Mouse (Mus musculus) hindbrain, embryonic 12.5 days (tissue): ENCODE data around the gene Carm1. TPM values are rescaled to one million over a fixed set of nuclear protein-coding genes. Genes with fewer than 3 reads are reported as not detected.

Source experiments
- ATAC-seq: fragments of 200-750 bp; cut with Nextera tagmentation; 2 replicates; pipeline ENCODE4 v1.8.0; 2017; ENCODE audit warnings: moderate TSS enrichment; ENCODE audit not compliant: low FRiP score
- H3K27ac ChIP-seq: fragments of 300-500 bp; sonication (generic); 2 replicates; pipeline ENCODE4 v1.5.1; 2016; ENCODE audit warnings: mild to moderate bottlenecking
- H3K27me3 ChIP-seq: fragments of 300-500 bp; sonication (generic); 2 replicates; pipeline ENCODE4 v1.6.1; 2016; ENCODE audit warnings: mild to moderate bottlenecking
- H3K36me3 ChIP-seq: fragments of 300-500 bp; sonication (generic); 2 replicates; pipeline ENCODE4 v1.6.1; 2016; ENCODE audit warnings: mild to moderate bottlenecking
- H3K4me1 ChIP-seq: fragments of 300-500 bp; sonication (generic); 2 replicates; pipeline ENCODE4 v1.6.1; 2016
- H3K4me2 ChIP-seq: fragments of 300-500 bp; sonication (generic); replicated peaks from 2 replicates; pipeline ENCODE4 v1.6.1; 2016; ENCODE audit warnings: mild to moderate bottlenecking
- H3K4me3 ChIP-seq: fragments of 300-500 bp; sonication (generic); 2 replicates; pipeline ENCODE4 v1.5.1; 2016; ENCODE audit warnings: mild to moderate bottlenecking
- H3K9ac ChIP-seq: fragments of 300-500 bp; sonication (generic); 2 replicates; pipeline ENCODE4 v1.6.1; 2016; ENCODE audit warnings: mild to moderate bottlenecking, moderate library complexity
- H3K9me3 ChIP-seq: fragments of 300-500 bp; sonication (generic); replicated peaks from 2 replicates; pipeline ENCODE4 v1.6.1; 2016; ENCODE audit warnings: mild to moderate bottlenecking
- WGBS: fragments of 180-500 bp; shearing (Covaris S2); methylation state at CpG from one replicate; pipeline ENCODE4 v1.1.7; 2016; 5-methylcytosine and 5-hydroxymethylcytosine counted together
- polyA plus RNA-seq: library from polyadenylated mRNA; unstranded; fragments of >200 nt; fragmentation: Nextera tagmentation; extraction: Ambion mirVana; gene quantifications from 2 replicates; pipeline ENCODE4 v1.2.1, GENCODE M21; 2016

The Carm1 gene
- polyA plus RNA-seq, 1 experiment from 2014 or later: 76.7 TPM

DNA sequence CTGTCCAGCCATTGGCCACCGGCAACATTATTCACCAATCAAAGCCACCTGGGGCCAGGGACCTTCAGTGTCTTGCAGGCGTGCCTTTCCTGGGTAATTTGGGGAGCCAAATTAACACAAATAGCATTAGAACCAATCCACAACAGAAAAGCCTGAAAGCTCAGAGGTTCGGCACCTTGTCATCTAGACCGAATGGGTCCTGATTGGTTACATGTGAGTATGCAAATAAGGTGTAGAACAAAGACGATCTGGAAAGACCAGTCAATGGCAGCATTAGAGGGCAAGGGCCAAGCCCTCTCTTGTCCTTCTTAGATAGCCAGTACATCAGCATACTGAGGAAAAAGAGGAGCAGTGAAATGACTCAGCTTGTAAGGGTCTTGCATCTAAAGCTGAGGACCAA, 59.2 kb downstream of the Carm1 start:
- ATAC-seq: no peak
- 70% methylated on average over 5 of the region's 5 CpGs for WGBS

DNA sequence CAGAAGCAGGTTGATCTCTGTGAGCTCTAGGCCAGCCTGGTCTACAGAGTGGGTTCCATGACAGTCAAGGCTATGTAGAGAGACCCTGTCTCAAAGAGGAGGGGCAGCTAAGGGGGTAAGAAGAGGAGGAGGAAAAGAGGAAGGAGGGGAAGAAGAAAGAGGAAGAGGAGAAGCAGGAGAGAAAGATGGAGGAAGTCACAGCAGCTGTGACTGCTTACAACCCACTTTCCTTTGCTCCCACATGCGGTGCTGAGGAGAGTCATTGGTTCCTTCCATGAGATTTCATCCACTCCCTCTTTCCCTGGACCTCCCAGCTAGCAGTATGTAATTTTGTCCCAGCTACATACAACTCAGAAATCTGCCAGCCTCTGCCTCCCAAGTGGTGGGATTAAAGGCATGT, 60.0 kb downstream of the Carm1 start:
- ATAC-seq: no peak
- no peak overlapping the region for H3K27ac ChIP-seq
- H3K27me3 ChIP-seq: no peaks in the 10 kb centered on the region
- H3K4me2 ChIP-seq: no peak overlapping the region
- WGBS: 82% methylated on average over 1 of the region's 1 CpGs
- H3K4me3 ChIP-seq: no peak overlapping the region
- H3K9ac ChIP-seq: no peak overlapping the region
- H3K36me3 ChIP-seq: no peaks in the 10 kb centered on the region
- H3K4me1 ChIP-seq: no peaks in the 10 kb centered on the region
- no peaks in the 10 kb centered on the region for H3K9me3 ChIP-seq

More for the DNA sequence above, 59.2 kb downstream of the Carm1 start:
- no peaks in the 10 kb centered on the region for H3K9me3 ChIP-seq
- H3K4me2 ChIP-seq: no peak overlapping the region
- no peaks in the 10 kb centered on the region for H3K36me3 ChIP-seq
- H3K4me1 ChIP-seq: no peaks in the 10 kb centered on the region
- no peaks in the 10 kb centered on the region for H3K27me3 ChIP-seq
- no peak overlapping the region for H3K4me3 ChIP-seq
- H3K9ac ChIP-seq: no peak overlapping the region
- no peak overlapping the region for H3K27ac ChIP-seq

DNA sequence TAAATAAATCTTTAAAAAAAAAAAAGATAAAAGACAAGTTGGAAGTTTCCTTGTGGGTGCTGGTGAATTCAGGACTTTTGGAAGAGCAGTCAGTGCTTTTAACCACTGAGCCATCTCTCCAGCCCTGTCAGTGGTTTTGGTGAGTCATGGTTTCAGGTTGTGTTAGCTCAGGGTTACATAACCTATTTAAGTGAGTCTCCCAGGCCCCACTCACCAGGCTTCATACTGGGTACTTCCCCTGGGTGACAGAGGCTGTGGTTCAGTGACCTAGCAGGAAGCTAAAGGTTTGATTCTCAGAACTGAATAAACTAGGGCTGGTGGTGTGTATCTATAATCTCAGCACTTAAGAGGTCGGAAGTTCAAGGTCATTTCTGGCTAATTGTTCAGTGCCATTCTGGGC, 63.2 kb downstream of the Carm1 start:
- H3K36me3 ChIP-seq: no peaks in the 10 kb centered on the region
- WGBS: 86% methylated on average over 1 of the region's 1 CpGs
- H3K4me2 ChIP-seq: no peak overlapping the region
- peaks cover 3% of the 10 kb centered on the region for H3K4me1 ChIP-seq
- ATAC-seq: no peak
- no peaks in the 10 kb centered on the region for H3K9me3 ChIP-seq
- no peak overlapping the region for H3K9ac ChIP-seq
- no peak overlapping the region for H3K4me3 ChIP-seq
- H3K27me3 ChIP-seq: no peaks in the 10 kb centered on the region
- H3K27ac ChIP-seq: no peak overlapping the region

DNA sequence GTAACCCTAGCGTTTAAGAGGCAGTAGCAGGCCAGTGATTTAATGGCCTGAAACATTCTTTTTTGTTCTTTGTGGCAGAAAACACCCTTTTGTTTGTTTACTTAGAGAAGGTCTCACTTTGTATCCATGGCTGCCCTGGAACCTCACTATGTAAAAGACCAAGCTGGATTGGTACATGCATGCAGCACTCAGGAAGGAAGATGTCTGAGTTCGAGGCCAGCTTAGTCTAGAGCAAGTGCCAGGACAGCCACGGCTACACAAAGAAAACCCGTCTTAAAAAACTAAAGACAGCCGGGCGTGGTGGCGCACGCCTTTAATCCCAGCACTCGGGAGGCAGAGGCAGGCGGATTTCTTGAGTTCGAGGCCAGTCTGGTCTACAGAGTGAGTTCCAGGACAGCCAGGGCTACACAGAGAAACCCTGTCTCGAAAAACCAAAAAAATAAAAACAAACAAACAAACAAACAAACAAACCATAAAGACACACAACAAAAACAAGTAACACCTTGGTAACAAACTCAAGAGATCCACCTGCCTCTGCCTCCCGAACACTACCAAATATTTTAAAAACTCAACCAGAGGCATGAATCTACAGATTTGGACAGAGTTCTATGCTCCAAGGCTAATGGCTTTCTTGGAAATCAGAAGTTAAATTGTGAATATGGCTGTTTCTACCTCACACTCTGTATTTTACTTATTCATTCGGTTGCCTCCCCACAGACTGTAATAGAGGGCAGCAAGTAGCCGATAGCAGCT, 68.3 kb downstream of the Carm1 start:
- Histone ChIP-seq H3K4me2 (peak overlapping the region; percentile 70), H3K9ac (peak overlapping the region; percentile 70), H3K9me3 (no peaks in the 10 kb centered on the region), H3K4me3 (peak overlapping the region; percentile 63), H3K27me3 (no peaks in the 10 kb centered on the region), H3K27ac (peak overlapping the region; percentile 95), H3K4me1 (peaks cover 25% of the 10 kb centered on the region), H3K36me3 (peaks cover 3% of the 10 kb centered on the region; the same call in 1 of the 2 replicates)
- 81% methylated on average over 15 of the region's 15 CpGs for WGBS
- no peak for ATAC-seq

DNA sequence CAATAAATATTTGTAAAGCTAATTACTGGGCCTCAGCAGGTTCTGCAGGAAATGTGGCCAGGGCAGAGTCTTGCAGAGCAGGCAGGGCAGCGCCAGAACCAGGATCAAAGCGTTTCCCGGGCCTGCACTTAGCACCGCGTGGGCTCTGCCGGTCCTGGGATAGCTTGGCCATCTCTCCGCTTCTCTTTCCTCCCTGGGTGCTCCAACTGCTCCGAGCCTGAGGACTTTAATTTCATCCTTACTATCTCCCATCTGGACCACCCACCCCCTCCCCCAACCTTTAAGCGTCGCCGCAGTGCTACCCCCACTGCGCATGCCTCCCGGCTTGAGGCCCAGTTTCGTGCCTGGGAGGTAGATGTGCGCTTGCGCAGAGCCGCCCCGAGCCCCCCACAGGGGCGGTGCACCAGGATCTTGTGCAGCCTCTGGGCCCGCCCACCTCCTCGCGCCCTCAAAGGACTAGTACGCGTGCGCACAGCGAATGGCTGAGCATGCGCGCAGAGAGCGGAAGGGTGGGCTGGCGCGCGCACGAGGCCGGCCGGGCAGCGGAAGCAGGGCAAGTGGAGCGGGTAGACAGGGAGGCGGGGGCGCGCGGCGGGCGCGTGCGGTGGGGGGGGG, 69.0 kb downstream of the Carm1 start, which contains the start of gene Smarca4:
Smarca4 (plus strand) TSS at position 553 of the 615 bp plus-strand sequence.
- Histone ChIP-seq H3K4me3 (peak within 1 kb of the TSS; percentile 63), H3K9ac (peak within 1 kb of the TSS; percentile 87), H3K4me2 (peak within 1 kb of the TSS; percentile 70), H3K27ac (peak within 1 kb of the TSS; percentile 97), H3K4me1 (peaks cover 25% of the 10 kb centered on the region), H3K36me3 (peaks cover 3% of the 10 kb centered on the region; the same call in 1 of the 2 replicates), H3K27me3 (no peaks in the 10 kb centered on the region), H3K9me3 (no peaks in the 10 kb centered on the region)
- ATAC-seq: peak; percentile 96
- under 1% methylated on average over 45 of the region's 45 CpGs for whole genome bisulfite sequencing

DNA sequence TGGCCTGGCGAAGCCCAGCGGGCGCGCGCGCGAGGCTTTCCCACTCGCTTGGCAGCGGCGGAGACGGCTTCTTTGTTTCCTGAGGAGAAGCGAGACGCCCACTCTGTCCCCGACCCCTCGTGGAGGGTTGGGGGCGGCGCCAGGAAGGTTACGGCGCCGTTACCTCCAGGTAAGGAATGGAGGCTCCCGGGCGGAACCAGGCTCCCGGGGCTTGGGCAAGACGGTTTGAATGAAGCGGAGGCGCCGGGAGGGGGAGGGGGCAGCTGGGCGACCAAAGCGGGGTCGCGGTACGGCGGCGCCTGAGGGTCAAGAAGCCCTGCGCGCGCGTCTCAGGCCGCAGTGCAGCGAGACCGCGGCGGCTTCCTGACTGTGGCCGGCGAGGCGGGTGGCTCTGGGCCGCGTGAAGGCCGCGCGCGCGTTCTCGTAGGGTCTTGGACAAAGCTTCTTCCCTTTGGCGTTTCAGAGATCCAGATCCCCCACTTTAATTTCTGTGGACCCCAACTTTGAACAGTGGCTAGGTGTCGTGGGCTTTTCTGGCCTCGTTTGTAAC, 69.6 kb downstream of the Carm1 start:
- peak; percentile 86 for ATAC-seq
- peaks cover 25% of the 10 kb centered on the region for H3K4me1 ChIP-seq
- no peaks in the 10 kb centered on the region for H3K9me3 ChIP-seq
- peak overlapping the region; percentile 87 for H3K9ac ChIP-seq
- peaks cover 3% of the 10 kb centered on the region; the same call in 1 of the 2 replicates for H3K36me3 ChIP-seq
- under 1% methylated on average over 56 of the region's 57 CpGs for WGBS
- H3K27ac ChIP-seq: peak overlapping the region; percentile 97
- peak overlapping the region; percentile 70 for H3K4me2 ChIP-seq
- no peaks in the 10 kb centered on the region for H3K27me3 ChIP-seq
- peak overlapping the region; percentile 63 for H3K4me3 ChIP-seq

DNA sequence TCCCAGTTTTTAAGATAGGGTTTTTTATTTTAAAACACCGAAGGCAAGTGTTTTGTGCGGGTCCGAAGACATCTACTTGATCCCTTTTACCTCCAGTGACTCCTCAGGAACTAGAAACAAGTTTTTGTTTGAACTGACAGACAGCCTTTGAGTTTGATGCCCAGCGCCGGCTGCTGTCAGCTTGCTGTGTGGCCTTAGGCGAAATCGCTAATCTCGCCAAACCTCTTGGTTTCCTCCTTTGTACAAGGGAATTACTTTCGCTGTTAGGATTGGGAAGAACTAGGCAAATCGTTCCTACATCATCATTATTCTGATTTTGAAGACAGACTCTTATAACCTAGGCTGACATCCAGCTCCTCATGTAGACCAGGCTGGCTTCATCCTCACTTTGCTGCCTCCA, 70.4 kb downstream of the Carm1 start:
- Histone ChIP-seq H3K4me3 (peak overlapping the region; percentile 63), H3K9me3 (no peaks in the 10 kb centered on the region), H3K9ac (peak overlapping the region; percentile 87), H3K27me3 (no peaks in the 10 kb centered on the region), H3K36me3 (peaks cover 3% of the 10 kb centered on the region; the same call in 1 of the 2 replicates), H3K4me1 (peaks cover 25% of the 10 kb centered on the region), H3K4me2 (peak overlapping the region; percentile 70), H3K27ac (peak overlapping the region; percentile 97)
- ATAC-seq: no peak
- 12% methylated on average over 10 of the region's 10 CpGs for WGBS

DNA sequence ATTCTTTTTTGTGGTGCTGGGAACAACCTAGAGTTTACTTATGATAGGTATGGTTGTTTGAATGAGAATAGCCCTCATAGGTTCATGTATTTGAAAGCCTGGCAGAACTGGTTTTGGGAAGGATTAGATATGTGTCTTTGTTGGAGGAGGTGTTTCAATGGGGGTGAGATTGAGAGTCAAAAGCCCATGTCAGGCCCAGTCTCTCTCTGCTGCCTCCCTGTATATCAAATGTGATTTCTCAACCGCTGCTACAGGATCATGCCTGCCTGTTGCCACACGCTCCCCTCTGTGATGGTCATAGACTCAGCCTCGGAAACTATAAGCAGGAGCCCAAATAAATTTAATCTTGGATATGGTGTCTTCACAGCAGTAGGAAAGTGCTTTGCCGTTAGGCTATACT, 73.5 kb downstream of the Carm1 start:
- H3K4me1 ChIP-seq: peaks cover 22% of the 10 kb centered on the region
- H3K4me3 ChIP-seq: no peak overlapping the region
- no peak for ATAC-seq
- H3K4me2 ChIP-seq: no peak overlapping the region
- no peak overlapping the region for H3K9ac ChIP-seq
- H3K9me3 ChIP-seq: no peaks in the 10 kb centered on the region
- no peaks in the 10 kb centered on the region for H3K27me3 ChIP-seq
- H3K27ac ChIP-seq: no peak overlapping the region
- peaks cover 3% of the 10 kb centered on the region; the same call in 1 of the 2 replicates for H3K36me3 ChIP-seq
- WGBS: 87% methylated on average over 4 of the region's 4 CpGs

DNA sequence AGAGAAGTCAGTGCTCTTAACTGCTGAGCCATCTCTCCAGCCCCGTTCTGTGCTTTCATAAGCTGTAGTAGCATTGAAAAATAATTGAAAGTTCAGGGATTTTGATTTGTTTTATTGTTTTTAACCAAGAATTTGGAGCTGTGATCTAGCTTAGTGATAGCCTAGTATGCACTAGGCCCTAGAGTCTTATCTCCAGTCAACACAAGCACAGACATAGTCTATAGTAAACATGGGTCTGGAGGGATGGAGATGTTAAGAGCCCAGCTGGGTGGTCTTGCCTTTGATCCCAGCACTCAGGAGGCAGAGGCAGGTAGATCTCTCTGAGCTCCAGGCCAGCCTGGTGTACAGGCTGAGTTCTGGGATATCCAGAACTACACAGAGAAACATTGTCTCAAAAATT, 76.0 kb downstream of the Carm1 start:
- no peaks in the 10 kb centered on the region for H3K9me3 ChIP-seq

DNA sequence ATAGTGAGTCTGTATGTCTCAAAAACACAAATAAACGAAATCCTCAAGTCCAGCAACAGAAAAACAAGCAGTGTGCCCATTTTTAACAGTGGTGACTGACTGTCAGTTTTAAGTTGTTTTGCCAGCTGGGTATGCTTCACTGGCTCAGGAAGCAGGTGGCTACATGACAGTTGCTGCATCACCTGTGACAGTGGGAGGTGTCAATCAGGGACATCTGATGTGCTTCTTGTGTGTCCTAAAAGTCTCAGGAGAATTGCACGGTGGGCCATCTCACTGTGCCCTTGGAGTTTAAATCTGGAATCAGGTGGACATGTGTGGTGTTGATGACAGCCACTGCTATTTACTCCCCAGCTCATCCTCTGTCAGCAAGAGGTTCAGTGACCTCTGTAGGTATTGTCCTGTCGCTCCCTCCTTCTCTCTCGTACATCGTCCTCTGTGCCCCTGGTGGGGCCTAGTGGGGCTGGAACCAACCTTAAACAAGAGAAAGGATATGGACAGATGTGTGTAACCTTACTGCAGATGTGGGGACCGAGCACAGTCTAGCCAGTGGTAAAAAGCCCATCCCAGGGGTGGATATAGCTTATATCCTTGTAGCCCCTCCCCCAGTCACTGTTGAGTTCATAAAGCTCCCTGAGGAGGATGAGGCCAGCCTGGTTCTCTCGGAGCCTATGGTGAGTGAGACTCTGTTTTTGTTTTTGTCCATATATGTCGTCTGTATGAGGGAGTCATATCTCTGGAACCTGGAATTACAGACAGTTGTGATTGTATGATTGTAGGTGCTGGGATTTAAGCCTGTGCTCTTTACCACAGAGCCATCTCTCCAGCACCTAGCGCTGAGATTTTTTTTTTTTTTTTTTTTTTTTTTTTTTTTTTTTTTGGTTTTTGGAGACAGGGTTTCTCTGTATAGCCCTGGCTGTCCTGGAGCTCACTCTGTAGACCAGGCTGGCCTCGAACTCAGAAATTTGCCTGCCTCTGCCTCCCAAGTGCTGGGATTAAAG, 78.9 kb downstream of the Carm1 start:
- 87% methylated on average over 10 of the region's 10 CpGs for WGBS
- Histone ChIP-seq H3K4me1 (peaks cover 9% of the 10 kb centered on the region), H3K27me3 (no peaks in the 10 kb centered on the region), H3K27ac (no peak overlapping the region), H3K9ac (no peak overlapping the region), H3K9me3 (no peaks in the 10 kb centered on the region), H3K4me2 (no peak overlapping the region), H3K4me3 (no peak overlapping the region), H3K36me3 (no peaks in the 10 kb centered on the region)
- ATAC-seq: no peak; the same call in 1 of the 2 replicates

More for the DNA sequence above, 76.0 kb downstream of the Carm1 start:
- Histone ChIP-seq H3K4me3 (no peak overlapping the region), H3K27ac (no peak overlapping the region), H3K4me1 (peaks cover 22% of the 10 kb centered on the region), H3K9ac (no peak overlapping the region), H3K36me3 (peaks cover 3% of the 10 kb centered on the region; the same call in 1 of the 2 replicates), H3K4me2 (no peak overlapping the region), H3K27me3 (no peaks in the 10 kb centered on the region)
- WGBS: 100% methylated on average over 1 of the region's 1 CpGs
- no peak for ATAC-seq

DNA sequence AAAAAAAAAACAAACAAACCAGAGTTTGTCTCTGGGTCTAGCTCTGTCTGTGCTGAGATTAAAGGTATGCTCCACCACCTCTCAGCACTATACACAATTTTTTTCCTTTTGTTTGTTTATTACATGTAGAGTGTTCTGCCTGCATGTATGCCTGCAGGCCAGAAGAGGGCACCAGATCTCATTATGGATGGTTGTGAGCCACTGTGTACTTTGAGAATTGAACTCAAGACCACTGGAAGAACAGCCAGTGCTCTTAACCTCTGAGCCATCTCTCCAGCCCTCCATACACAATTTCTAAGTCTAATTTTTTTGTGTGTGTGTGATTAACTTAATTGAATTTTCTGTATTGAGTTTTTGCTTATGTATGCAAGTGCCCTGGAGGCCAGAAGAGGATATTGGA, 79.9 kb downstream of the Carm1 start:
- no peak overlapping the region for H3K4me3 ChIP-seq
- no peaks in the 10 kb centered on the region for H3K27me3 ChIP-seq
- no peak overlapping the region for H3K9ac ChIP-seq
- peaks cover 9% of the 10 kb centered on the region; the same call in 1 of the 2 replicates for H3K4me1 ChIP-seq
- H3K36me3 ChIP-seq: peaks cover 5% of the 10 kb centered on the region; the same call in 1 of the 2 replicates
- H3K4me2 ChIP-seq: no peak overlapping the region
- ATAC-seq: no peak
- H3K9me3 ChIP-seq: no peaks in the 10 kb centered on the region
- no peak overlapping the region for H3K27ac ChIP-seq
